Mouse (Mus musculus) lung, adult 2 months (tissue): ENCODE results near the gene Mid1.

Experiments
- CTCF ChIP-seq: fragments of 200-500 bp; IDR thresholded peaks from 2 replicates; pipeline ENCODE4 v1.5.1; 2011; ENCODE audit warnings: mild to moderate bottlenecking, low read length, control low read depth; ENCODE audit not compliant: insufficient read depth
- POLR2A ChIP-seq: fragments of 200-500 bp; IDR thresholded peaks from 2 replicates; pipeline ENCODE4 v1.6.1; 2011; ENCODE audit warnings: low read depth, mild to moderate bottlenecking, control low read depth, low read length, borderline replicate concordance; ENCODE audit errors: extremely low read depth

- TF ChIP-seq CTCF: no peak
- TF ChIP-seq POLR2A: no peak
Observed at GRCm38 (mm10) chrX:169880363-169880711, 195.3 kb downstream of the Mid1 start.
